Mouse (Mus musculus): ENCODE data around the gene Gpc6.

Gpc6 gene

DNA sequence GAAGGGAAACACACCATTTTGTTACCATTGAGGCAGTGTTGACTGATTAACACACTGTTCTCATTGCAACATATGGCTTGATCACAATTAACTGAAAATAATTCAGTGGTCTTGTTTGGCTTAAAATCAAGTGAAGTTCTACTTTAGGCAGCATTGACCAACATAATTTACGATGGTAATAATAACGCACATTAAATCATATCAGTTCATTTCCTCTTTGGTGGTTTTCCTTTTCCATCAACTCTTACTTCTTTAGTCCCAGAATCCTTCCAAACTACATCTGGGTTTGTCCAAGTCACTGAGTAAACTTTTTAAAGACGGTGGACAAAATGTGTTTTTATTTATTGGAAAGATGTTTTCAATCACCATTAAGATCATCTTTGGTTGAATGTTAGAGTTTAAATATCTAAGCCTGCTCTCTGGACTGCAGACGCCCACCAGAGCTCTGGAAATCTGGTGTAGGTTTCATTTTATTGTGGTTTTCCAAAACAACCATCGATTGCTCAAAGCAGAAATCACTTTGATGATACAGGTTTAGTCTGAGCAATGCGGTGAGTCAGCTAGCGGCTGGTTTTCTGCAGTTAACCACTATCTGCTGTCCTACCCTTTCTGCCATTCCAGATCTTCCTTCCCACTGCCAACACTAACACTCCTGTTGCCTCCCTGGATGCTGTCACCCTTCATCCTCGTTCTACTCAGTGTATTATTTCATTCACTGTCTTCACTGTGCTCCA lies 314.7 kb downstream of the Gpc6 start:
- DNase-seq (ENCODE audit: low read depth, low spot score), result no peak

DNA sequence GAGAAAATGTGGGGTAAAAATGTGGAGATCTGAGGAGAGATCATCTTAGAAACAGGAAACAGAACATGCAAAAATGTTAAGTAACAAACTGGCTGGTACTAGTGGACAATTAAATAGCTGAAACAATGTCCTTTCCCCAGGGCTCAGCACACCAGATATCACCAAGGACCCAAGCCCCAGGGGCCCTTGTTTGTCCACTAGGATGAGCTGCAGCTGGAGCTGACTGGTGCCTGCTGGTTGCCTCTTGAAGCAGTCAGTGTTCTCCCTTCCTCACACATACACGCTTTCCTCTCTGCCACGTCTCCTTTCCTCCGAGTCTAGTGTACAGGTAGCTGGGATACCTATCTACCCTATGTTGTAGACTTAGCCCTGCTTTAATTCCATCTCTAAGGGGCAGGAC lies 320.5 kb downstream of the Gpc6 start:
- DNase-seq (ENCODE audit: low read depth, low spot score), result no peak

DNA sequence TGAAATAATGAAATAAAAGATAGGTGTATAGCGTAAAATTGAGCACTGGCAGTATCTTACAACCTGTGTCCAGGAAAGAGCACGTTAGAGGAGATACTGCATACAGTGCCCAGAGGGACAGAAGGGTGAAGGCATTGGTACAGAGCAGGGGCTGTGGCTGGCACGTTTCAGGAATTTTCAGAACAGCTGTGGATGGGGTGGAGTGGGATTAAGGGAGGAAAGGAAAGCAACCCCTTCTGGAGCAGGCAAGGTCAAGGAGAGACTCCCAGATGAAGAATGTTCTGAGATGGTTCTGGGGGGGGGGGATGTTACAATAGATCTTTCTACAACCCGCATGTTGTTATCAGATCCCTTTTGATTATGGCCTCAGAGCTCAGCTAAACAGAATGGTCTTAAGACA lies 331.1 kb downstream of the Gpc6 start:
- DNase-seq (ENCODE audit: low read depth, low spot score), result no peak

DNA sequence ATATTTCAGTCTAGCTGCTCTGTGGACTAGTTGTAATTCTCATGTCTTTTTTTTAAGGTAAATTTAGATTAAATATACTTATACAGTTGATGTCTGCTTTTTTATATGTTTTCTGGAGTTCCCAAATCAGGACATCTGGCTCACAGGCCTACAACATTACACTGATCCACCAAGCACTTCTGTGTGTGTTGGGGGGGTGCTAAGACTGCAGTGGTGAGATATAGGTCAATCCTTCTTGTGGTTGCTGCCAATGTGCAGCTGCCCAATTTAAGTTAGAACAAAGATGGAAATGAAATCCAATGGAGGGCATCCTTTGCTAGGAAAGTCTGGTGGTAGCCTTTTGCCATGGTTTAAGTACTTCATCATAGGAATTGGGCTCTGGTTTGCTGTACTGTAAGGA lies 340.5 kb downstream of the Gpc6 start:
- DNase-seq (ENCODE audit: low read depth, low spot score), result no peak

DNA sequence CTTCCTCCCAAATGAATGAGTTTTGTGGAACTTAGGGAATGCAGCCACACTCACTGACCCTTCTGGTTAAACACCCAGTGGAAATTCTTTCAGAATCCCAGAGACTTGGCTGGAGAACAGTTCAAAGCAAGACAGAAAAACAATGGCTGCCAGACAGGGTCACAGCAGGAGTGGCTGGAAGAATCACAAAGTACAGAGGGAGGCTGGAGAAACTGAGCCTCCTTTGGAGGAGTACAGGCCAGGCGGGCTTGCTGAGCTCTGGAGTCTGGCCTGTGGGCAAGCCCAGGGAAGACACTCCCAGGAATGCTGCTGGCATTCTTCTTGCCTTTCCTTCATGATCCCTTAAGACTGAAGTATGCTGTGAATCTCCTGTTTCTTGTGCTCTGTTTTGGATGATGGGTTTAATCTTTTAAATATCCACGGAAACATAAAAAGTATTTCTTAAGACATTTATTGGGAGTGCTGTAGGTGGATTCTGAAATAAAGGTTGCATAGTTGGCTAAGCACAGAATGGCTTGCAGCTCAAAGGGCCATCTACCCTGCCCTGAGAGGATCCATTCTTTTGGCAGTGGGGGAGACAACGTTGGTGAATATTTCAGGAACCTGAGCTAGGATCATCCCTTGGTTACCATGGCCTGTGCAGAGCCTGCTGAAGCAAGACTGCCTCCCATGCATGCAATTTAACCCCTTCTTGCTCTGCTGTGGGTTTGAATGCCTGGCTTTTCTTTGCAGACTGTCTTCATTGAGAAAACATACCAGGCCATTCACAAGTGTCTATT lies 342.9 kb downstream of the Gpc6 start:
- DNase-seq (ENCODE audit: low read depth, low spot score), result no peak

DNA sequence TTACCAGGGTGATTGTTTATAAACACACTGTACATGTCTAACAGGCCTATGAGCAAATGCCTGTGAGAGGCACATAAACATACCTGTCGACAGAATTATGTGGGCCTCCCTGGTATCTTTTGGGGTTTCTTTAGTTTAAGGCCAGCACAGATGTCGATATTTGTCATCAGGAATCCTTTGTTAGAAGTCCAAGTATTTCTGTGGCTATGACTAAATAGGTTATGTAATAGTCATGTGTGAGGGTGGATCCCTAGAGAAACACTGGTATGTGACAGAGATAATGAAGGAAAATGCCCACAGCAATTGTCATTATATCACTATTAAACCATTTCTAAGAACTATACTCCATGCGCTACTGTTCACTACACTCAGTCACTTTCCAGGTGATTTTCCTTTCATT lies 358.5 kb downstream of the Gpc6 start:
- no peak for DNase-seq (ENCODE audit: low read depth, low spot score)

DNA sequence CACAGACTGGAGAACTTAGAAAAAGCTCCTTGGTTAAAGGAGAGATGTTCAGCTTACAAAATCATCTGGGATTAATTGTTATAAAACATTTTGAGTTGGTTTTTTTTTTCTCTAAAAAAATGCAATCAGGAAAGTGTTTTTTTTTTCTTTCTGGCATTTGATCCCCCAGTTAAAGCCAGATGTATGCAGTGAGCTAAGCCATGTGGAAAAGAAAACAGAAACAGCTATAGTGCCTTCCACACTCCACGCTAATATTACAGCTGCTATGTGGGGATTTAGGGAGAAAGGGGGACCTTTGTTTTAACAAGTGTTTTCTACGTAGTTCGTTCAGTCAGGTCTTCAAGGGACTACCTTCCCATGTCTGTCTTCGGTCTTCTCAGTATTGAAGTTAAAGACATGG lies 368.6 kb downstream of the Gpc6 start:
- no peak for DNase-seq (ENCODE audit: low read depth, low spot score)

DNA sequence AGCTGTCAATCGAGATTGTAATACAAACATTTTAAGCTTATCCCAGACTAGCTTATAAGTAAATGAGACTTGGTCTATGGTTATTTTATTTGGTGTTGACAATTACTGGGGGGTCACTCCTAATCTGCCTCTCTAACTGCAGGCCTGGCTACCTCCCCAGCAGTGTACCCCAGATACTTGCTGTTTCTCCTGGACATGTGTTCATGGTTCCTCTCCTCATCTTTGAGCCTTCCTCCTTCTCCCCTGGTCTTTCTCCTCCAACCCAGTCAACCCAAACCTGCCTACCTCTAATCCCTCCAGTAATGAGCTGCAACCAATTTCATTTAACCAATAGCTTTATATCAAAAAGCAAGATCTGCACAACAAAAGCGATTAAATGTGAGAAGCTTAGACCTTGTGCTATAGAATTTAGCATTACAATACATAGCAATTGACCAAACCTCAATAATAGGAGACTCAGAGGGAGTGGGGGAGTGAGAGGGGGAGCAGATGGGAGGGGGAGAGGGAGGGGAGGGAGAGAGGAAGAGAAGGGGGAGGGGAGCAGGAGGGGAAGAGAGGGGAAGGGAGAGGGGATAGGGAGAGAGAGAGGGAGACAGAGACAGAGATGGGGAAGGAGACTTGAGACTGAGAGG lies 371.2 kb downstream of the Gpc6 start:
- DNase-seq (ENCODE audit: low read depth, low spot score), result no peak

DNA sequence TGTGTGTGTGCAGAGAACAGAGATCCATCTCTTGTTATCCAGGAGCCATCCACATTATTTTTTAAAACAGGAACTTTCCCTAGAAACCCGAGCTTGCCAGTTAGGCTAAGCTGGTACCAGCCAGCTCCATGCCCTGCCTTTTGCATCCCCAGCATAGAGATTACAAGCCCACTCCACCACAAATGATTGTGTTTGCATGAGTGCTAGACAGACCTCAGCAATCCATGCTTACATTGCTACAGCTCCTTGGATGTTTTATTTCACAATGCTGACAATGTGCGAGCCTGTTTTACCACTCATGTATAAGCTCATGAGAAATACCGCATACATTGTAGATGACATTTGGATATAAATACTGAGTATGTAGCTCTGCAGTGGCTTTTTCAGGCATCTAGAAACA lies 375.9 kb downstream of the Gpc6 start:
- DNase-seq (ENCODE audit: low read depth, low spot score), result no peak

DNA sequence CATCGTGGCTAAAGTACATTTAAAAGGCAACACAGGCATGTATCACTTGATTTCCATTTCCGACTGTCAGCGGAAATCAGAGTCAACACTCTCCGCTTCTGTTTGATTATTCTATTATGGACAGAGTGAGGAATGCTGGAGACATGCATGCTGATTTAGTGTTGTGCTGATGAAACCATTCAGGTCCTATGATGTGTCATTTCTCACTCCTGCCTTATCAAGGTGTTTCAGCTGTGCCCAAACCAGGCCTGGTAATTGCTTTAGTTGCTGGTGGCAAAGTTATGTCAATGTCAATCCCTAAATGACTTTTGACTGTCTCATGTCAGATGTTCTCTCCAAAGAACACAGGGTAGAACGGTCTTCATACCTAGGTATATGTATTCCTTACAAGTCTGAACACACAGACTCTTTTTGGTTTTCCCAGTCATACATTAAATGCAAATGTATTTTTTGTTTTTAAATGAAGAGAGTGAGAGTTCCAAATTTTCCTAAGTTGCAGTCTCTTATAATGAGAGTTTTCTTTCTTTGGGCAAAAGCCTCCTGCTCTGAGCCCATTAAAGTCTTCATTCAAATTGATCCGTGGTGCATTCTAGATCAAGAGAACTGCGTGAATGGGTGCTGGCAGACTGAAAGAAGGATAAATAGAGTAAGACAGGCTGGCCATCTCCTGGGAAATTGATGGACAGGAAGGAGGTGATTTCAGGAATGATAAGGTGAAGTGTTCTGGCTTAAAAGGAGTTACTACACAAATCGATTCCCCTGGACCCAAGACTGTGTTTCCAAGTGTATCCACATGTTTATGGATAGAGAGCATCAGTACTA lies 379.0 kb downstream of the Gpc6 start:
- DNase-seq (ENCODE audit: low read depth, low spot score), result no peak

DNA sequence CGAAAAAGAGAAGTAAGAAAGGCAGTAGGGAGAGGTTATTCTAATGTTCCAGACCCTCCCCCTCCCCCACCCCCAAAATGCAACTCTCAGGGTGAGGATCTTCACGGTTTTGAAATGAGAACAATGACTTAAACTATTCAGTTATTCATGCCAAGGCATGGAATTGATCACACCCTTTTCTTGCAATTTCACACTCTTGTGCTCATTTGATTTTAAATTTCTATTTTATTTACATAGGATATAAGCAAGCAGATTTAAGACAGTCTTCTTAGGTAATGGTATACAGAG lies 379.6 kb downstream of the Gpc6 start:
- no peak for DNase-seq (ENCODE audit: low read depth, low spot score)

DNA sequence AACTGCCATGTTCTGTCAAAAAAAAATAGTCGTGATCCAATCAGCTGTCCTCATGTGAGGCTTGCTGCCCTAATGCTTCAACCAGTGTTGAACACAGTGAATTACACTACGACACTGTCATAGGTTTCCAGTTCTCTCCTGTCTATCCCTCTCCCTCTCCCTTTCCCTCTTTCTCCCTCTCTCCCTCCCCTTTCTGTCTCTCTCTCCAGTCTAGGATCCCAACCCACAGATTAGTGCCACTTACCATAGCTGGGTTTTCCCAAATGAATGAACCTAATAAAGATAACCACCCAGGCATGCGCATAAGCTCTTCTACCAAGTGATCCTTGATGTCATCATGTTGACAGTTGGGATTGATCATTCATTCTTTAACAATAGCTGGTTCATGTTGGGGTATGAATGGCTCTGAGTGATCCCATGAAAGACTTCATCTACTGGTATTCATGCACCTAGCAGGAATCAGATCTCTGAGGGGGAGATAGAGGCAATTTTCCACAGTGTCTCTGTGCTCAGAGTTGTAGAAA lies 384.9 kb downstream of the Gpc6 start:
- no peak for DNase-seq (ENCODE audit: low read depth, low spot score)

DNA sequence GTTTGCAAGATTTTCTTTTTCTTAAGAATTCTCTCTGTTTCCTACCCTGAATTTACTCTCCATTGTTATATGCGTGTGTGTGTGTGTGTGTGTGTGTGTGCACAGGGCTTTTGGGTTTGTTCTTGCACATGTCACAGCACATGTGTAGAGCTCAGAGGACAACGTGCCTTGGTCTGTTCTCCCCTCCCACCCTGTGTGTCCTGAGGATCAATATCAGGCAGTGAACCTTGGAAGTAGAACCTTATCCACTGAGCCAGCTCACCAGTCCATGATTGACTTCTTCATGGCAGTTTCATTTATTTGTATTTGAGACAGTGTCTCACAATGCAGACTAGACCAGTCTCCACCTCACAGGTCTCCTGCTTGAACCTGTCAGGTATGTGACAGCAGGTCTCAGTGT lies 399.1 kb downstream of the Gpc6 start:
- DNase-seq (ENCODE audit: low read depth, low spot score), result no peak

DNA sequence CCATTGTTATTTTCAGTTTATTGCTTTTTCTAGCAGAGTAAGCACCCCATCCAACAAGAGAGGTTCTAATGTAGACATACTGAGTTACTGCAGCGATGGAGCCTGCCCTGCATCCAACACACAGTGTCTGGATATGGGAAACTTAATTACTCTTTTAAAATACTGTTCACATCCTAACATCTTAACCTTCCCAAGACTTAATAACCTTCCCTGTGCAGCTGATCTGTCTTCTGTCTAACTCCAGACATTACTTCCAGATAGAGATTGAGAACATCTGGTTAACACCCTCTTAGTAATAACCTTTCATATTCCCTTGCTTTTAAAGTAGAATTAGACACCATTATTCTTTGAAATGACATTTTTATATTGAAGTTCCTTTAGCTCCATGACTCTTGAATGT lies 407.1 kb downstream of the Gpc6 start:
- no peak for DNase-seq (ENCODE audit: low read depth, low spot score)

DNA sequence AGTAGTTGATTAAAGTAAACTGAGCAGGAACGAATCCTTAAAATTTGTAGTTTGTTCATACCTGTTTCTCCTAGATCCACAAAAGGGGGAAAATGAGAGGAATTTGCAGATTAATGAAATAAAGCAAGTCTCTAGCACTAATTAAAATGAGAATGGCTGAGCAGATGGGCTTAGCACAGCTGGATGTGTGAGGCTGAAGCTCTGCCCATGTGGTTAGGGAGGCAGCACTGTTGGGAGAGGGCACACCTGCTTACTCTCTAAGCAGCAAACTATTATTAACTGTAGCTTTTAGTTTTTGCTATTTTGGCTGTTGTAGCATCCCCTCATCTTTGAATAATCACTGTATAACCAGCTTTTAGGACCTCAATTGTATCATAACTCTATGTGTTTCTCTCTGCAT lies 412.2 kb downstream of the Gpc6 start:
- DNase-seq (ENCODE audit: low read depth, low spot score), result no peak

DNA sequence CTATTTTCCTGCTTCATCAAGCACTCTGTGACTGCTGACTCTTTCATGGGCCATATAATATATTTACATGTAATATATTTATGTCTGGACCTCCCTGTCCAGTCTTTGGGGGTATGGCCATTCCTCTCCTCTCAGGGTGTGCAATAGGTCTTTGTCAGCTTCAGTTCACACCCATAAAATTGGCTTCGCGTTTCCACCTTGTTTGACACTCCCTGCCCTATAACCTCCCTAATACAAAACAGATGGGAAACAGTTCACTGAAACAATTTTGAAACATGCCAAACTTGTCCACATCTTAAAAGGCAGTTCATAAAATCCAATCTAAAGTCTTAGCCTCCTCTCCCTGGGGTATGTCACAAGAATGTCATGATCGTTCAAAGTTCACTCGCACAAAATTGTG lies 415.4 kb downstream of the Gpc6 start:
- peak; percentile 38 for DNase-seq (ENCODE audit: low read depth, low spot score)

DNA sequence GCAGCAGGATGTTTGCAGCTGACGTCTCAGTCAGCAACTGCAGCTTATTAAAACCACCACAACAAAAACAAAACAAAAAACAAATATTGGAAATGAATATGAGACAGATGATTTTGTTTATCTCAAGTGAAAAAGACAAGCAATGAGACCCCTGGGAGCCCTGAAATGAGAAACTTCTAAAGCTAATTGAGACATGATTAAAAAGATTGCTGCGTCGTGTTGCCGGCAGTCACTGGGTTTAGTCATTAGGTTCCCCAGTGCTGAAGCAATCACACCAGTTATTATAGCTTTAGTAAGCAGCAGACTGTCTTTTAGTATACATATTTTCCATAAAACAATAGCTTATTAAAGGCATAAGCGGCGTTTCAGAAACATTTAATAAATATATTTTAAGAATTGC lies 419.4 kb downstream of the Gpc6 start:
- DNase-seq (ENCODE audit: low read depth, low spot score), result no peak

DNA sequence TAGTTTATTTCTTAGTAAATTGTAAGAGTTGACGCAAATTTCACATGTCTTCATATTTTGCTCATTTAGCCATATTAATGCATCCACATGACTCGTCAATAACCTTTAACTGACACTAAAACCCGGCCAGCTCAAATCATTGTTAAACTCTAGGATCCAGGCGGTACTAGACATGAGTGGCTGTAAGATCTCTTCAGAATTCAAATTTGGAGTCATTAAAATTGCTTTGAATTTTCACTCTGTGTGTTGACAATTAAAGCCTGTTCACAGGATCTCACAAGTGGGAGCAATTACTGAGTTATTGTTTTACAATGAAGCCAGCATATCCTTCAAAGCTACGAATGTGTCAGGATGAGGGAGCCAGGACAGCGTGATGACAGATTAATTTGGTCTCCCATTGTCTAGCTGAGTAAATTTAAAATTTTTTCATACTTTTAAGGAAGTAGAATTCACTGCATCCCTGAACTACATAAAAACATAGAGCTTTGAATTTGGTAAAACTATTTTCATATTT lies 421.3 kb downstream of the Gpc6 start:
- DNase-seq (ENCODE audit: low read depth, low spot score), result no peak

DNA sequence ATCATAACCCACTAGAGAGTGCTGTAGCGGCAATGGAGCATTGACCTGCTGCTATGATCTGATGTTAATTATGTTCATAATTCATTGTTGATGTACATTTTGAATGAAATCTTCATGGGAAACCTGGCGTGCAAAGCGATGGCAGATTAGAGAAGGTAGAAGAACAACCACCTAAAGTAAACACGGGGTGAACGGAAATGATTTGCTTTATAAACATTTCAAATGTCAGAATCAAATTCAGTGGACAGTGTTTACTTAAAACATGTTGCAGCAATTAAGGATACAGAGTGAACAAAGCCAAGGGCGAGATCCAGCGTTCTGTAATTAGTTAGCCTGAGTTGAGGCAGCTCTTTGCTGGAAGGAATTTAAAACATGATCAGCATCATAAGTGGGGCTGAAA lies 426.2 kb downstream of the Gpc6 start:
- no peak for DNase-seq (ENCODE audit: low read depth, low spot score)

DNA sequence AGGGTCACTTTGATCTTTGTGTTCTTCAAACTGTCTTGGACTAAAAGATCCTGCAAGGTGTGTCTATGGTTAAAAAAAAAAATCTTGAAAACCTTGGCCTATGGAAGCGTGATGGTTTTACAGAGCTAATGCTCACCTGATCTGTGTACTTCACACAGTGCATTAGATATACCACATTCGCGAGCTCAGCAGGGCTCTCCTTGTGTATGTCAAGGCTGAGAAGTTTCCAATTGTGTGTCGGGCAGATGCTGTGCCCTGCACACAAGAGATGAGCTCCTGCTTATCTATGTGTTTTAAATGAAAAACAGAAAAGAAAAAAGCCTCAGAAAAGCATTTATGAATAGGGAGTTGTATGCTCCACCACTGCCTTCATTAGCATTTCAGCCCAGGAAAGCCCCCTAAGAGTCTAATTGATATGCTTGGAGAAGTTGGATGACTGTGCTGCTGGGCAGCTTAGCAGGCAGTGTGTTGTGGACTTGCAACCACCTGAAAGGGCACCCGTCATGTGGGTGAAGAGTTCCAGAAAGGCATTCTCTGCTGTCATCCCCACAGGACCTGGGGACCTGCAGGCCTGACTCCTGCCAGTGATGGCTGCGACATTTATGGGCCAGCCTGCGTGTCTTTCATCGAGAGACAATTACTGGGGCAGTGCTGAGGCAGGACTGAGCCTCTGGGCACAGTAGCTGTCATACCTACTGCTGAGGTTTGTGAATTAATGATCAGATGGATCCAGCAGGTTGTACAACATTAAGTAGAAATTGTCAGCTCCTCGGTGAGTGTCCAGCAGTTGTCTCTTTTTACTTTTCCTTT lies 436.2 kb downstream of the Gpc6 start:
- DNase-seq (ENCODE audit: low read depth, low spot score), result no peak

DNA sequence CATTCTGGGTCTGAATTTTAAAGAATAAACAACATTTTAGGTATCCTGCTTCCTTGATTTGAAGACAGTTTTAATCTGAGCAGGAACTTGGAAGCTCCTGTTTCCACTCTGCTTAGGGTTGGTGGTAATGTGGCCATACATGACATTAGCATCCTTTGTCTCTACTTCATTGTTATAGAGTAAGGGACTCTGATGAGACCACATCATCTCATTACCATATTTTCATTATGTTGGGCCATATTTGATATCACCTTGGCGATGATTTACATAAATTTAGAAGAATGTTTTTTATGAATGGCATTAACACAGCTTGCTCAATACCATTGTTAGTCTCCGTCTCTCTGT lies 436.8 kb downstream of the Gpc6 start:
- DNase-seq (ENCODE audit: low read depth, low spot score), result no peak
